Mouse (Mus musculus) frontal cortex, postnatal 25 days (tissue): ENCODE measurements around the gene Hsp90ab1.
A peak's percentile ranks its signal among the peaks of the same experiment; 100 is the strongest.

Source experiments
- DNase-seq, 2 experiments: peaks; one replicate each; pipeline ENCODE4 v3.0.0; 2022; ENCODE audit warnings: low spot score in 2 of 2

Hsp90ab1 gene

DNA sequence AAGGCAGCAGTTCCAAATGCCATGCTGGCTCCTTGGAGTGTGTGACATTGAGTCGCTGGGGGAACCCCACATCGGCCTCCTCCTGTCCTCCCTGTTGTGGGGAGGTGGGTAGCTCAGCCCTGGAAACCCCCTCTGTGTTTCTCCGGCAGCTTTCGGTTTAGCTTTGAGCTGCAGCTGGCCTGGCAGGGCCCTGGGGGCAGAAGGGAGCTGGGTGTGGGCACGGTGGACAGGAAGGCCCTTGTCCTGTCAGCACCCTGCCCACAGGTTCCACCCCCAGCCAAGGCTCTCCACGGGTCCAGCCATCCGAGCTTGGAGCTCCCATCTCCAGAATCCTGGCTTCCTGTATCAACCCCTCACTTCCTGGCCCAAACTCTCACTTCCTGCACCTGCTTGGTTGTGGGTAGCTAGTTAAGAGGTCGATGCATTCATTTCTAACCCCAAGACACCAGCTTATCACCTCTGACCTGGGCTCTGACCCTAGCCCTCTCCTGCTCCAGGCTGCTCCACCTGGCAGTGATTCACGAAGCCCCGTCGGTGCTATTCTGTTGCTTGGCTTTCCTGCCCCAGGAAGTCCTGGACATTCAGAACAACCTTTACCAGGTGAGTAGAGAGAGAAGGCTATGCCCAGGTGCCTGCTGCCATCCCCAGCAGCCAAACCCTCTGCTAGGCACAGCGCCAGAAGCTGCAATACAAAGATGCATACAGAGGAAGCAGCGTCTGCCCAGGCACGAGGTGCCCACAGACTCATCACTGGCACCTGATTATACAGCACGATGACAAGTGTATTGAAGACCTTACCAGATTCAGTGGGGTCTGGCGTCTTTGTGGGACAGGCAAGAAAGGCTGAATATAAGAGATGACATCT, 14.8 kb downstream of the Hsp90ab1 start:
- no peak for DNase-seq

DNA sequence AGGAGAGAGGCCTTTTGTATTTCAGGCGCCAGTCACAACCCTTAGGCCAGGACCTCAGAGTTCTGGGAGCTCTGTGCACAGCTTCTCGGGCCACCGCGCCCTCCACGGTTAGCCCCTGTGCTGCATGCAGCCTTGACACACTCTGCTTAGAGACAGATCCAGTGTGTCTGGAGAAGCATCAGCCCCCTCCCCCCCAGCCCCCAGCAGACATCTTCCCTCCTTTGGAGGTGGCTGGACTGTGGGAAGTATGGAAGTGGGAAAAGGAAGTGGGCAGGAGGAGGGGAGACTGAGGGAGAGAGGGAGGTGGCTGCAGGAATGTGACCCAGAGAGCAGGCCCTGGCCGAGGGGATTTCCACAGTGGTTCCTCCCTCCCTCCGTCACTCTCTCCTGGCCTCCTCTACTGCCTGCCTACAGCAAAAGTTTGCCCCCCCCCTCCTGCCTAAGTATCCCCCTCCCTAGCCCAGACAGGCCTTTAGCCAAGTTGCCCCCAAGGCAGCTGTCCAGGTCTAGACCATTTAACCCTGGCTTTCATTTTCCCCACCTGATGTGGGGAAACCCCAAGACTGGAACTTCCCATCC, 15.7 kb downstream of the Hsp90ab1 start:
- DNase-seq: no peak

DNA sequence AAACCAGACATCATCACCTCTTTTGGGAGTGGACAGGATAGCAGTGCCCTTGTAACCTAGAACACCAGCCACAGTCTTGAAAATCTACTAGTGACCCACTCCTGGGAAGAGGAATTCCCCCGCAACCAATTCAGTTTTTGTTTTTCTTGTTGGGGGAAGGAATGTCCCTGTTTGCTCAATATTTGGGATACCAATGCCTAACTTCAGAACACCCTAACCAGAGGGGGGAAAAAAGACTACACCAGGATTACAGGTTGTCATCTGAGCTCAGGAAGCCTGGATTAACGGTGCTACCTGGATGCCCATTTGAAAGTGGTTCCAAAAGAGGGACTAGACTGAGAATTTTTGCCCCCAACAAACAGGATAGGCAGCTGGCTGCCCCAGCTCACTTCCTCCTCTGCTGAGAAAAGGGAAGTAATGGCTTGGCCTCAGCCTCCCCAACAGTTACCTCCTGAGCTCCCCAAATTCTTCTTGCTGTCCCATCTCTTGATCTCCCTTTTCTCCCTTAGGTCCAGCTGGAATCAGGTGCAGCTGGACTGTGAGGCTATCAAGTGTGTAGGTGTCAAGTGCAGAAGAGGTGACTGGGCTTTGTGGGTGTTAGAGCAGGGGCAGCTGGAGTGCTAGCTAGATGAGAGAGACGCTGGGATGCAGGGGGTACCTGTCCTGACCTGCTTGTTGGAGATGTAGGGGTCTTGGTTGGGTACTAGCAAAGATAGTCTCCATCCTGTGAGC, 16.4 kb downstream of the Hsp90ab1 start:
- no peak for DNase-seq

DNA sequence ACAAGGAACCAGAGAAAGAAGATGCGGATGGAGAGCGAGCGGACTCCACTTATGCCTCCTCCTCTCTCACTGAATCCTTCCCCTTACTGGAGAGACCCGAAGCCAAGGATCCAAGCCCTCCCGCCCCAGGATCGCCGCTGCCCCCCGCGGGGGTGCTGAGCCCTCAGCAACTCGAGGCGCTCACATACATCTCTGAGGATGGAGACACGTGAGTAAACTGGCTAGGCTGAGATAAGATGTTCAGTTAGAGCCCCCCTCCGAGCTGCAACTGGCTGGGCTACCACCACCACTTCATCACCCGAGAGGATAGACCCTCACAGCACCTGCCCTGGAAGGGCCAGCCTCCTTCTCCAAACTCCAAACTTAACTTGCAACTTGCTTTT, 17.0 kb downstream of the Hsp90ab1 start:
- DNase-seq: no peak

DNA sequence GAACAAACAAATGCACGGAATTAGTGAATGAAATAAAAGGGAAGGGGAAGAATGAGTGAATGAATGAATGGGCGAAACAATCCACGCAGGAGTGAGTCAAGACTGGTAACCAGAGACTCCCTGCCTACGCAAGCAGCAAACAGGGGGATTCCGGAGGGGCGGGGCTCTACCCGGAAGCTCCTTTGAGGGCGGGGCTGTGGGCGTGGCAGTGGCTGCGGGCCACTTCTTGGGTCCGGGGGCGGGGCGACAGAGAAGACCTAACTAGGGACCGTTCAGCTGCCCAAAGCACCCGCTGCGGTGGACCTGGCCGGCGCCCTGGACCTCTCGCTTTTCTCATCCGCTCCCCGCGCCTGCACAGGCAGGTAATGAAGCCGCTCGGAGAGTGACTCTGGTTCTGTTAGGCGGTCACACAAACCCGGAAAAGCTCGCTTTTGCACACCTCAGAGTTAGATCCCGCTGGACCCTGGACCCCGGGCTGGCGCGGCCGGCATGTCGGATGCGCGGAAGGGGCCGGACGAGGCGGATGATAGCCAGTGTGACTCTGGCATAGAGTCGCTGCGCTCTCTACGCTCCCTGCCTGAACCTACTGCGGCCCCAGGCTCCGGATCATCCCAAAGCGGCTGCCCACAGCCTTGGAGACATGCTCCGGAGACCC, 17.5 kb downstream of the Hsp90ab1 start, which contains the start of gene Nfkbie:
TSS of gene Nfkbie (plus strand) at position 252 of the 655 bp plus-strand sequence.
- peak; percentile 79 to 84 for DNase-seq

DNA sequence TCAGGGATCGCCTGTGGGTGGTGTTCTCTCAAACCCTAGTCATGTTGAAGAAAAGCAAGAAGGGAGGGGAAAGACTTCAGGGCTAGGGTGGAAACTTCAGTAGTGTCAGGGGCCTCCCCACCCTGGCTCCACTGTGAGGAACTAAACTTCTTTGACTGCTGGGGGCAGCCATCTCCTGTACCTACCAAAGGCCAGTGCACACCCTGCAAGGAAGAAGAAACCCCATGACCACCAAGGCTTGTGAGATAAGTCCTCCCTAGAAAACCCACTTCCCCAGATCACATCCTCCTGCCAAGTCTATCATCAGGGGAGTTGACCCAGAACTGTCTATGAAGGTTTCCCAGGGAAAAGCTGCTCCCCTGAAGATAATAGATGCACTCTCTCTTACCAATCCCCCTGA, 18.7 kb downstream of the Hsp90ab1 start:
- DNase-seq: no peak

DNA sequence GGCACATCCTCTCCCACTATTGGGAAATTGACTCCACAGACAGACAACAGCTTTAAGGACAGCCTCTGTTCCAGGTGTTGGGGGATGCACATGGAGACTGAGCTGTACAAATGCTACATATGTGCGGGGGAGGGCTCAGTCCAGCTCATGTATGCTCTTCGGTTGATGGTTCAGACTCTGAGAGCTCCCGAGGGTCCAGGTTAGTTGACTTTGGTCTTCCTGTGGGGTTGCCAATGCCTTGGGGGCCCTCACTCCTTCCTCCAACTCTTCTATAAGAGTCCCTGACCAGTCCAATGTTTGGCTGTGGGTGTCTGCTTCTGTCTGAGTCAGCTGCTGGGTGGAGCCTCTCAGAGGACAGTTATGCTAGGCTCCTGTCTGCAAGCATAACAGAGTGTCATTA, 20.0 kb downstream of the Hsp90ab1 start:
- DNase-seq: no peak

DNA sequence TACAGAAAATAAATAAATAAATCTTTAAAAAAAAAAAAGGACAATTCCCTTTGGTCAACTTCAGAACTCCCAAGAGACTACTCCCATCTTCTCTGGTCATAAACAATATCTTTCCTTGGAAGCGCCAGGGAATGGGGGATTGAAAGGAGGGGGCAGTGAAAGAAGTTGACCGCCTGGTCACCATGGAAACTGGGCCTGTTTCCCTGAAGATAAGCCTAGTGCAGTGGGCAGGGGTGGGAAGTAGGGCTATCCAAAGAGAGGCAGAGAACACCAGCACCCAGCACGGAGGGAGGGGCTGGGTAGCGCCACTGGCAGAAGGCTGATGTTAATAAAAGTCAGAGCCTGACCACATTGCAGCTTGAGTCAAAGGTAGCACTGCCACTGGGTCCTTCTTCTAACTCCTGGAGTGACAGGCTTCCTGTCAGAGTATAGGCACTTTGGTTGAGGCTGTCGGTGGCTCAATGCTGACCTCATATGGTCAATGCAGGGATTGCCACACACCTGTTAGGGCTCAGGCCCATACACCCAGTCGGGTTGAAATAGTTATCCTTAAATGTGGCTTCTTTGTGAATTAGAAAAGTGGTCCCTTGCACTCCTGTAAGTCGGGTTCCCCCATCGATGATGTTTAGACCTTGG, 21.1 kb downstream of the Hsp90ab1 start:
- DNase-seq: peak; percentile 80 to 85

DNA sequence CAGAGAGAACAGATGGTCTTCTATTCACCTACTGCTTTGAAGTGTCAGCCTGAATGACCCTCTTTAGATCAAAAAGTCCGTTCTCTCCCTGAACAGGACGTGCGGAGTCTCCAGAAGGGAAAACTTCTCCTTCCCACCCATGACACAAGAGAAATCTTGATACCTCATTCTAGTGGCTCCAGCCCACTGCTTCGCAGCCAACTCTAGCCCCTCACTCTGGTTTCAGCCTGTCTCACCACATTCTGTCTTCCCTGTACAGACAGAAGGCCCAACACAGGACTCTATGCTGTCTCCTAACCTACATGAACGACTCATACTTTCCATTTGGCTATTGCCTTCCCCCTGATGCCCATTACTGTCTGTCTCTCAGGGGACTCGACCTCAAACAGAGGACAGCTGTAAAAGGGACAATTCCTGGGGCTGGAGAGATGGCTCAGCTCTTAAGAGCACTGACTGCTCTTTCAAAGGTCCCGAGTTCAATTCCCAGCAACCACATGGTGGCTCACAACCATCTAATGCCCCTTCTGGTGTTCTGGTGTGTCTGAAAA, 21.7 kb downstream of the Hsp90ab1 start:
- no peak for DNase-seq

DNA sequence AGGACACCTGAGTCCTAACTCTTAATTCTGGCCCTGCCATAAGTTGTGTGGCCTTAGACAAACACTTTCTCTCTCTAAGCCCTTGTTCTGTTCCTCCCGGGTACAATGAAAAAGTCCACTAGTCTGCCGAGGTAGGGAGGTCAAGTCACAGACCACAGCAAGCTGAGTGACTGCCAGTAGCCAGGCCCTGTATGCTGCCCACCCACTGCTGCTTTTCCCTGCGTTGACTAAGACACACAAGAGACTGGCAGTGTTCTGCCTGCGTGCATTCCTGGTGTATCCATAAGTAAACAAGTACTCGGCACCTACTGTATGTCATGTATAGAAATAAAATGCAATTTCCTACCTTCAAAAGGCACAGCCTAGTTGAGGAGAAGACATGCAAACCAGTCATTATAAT, 22.8 kb downstream of the Hsp90ab1 start:
- no peak for DNase-seq

DNA sequence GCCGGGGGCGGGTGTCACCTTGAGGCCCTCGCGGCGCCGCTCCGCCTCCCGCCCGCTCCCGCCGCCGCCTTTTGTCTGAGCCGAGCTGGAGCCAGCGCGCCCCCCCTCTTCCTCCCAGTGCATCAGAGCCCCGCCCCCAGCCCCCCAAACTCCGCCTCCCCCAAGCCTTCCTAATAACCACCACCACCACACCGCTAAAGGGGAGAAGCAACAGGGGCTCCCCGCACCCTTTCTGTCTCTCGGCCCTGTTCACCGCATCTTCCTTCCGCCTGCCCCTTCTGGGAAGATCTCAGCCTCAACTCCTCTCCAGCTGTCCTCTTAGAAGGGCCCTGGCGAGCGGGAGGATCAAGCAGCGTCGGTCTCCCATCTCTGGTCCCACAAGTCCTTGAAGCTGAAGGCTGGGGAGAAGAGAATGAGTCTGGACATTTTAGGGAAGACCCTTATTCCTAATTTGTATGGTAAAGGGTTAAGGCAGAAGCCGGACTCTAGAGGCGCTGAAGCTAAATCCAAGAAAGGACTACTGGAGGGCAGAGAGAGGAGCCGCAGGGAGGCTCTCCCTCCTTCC, 23.4 kb downstream of the Hsp90ab1 start, which contains the start of gene Tmem151b:
TSS of gene Tmem151b (minus strand) at position 61 of the 565 bp plus-strand sequence.
- no peak for DNase-seq

DNA sequence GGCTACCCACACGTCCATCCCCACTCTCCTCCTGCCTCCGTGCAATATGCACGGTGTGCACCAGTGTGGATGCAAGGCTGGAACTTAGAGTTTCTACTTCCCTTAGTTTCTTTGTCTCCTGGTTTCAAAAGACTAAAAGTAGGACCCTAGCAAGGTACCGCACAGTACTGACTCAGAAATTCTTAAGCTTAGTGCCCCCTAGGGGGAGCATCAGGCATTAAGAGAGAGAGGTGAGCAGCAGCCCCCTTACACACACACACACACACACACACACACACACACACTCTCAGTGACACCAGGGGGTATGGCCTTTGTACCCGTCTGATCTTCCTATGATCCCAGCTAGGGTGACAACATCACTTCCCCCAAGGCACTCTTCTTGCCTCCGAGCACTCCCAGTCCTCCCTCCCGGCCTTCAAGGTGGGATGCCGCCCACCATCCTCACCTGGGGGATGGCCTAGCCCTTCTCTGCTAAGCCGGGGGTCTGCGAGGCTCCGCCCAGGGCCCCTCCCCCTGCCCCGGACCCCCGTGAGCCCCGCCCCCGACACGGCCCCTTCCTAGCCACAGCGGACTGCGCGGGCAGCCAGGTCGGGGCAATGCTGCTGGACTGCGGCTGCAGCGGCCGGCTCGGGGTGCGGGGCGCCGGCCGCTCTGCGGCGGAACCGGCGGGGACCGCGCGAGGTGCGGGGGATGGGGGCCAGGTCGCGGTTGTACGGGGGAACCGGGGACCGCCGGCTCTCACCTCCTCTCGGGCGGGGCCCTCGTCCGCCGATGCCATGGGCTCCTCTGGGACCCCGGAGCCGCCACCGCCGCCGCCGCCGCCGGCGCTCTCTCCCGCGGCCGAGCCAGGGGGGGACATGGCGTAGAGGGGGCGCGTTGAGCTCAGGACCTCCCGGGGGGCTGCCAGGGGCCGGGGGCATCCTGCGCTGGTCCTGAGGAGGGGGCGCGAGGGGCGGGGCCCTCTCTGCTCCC, 24.2 kb downstream of the Hsp90ab1 start:
- no peak for DNase-seq

DNA sequence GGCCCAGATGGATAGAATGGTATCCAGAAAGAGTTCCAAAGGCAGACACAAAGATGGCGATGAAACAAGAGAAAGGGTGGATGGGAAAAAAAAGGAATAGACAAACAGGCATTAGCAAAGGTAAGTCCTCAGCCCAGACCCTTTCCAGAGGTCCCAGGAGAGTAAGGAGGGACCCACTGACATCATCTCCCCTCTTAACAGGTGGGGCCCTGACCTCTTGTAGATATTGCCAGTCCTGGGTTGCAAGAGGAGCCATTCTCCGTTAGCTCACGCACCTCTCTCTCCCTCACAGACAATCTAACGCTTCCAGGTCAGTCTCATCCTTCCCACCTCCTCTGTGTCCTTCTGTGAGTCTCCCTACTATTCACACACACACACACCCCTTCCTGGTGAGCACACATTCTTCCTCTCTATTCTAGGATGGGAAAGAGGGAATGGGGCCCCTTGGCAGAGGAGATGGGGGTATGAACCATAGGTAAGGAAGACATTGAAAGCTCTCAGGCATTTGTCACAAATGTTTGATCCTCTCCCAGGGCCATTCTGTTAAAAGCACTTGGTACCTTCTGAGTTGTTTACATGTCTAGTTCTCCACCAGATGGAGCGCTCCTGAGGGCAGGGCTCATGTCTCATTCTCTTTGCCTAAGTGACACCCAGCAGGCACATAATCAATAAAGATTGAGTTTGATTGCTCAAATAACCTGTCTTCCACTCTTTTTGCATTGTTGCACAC, 25.4 kb downstream of the Hsp90ab1 start:
- DNase-seq: no peak

DNA sequence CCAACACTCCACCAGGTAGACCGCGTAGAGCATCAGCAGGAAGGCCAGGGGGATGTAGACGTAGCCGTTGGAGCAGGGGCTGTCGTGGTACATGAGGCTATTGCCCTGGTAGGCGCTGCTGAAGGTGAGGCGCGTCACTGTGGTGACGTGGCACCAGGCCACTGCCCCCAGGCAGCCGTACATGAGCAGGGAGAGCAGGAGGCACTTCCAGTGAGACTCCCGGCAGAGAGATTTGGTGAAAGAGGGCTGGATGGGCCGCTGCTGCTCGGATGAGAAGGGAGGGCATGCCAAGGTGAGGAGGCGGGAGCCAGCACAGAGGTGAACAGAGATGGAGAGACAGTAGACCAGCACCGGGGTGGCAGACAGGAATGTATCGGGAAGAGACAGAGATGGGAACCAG, 26.1 kb downstream of the Hsp90ab1 start:
- DNase-seq: no peak

DNA sequence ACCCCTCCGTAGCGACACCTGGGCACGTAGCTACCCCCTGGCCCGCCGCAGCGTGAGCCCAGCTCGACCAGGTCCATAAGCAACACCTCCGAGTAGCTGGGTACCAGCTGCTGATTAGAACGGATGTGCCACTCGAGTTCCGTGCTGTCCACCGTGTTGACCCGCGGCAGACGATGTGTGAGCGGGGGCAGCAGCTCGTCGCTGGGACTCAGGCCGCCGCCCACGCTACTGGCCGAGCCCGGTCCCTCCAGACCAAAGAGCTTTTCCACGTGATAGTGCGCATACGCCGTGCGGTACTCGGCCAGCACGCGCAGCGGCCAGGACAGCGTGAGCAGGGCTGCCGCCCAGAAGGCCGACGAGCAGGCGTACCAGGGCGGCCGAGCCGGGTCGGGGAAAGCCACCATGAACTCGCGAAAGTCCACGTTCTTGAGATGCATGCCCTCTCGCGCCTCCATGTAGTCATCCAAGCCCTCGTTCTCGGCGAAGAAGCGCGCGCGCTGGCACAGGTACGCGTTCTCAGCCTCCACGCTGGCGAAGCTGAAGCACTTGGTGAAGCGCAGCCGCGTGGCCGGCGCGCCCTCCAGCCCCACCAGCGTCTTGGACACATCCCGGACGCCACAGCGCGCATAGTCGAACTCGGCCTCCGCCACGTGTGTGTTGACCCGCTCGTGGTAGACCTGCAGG, 27.7 kb downstream of the Hsp90ab1 start:
- no peak for DNase-seq

DNA sequence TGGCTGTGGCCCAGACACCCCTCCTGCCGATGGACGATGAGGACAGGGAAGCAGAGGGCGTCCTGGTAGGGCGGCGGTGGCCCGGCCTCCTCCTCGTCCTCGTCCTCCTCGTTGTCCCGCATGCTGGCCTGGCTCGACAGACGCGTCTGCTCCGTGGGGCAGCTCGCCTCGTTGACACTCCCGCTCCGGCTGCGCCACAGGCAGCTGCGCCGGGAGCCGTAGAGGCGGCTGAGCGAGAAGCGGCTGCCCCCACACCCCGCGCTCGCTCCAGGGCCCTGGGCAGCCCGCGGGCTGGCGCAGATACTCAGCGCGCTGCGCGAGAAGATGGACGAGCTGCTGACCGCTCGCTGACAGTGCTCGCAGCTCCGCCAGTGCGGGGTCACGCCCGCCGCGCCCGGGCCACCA, 28.2 kb downstream of the Hsp90ab1 start:
- DNase-seq: no peak

DNA sequence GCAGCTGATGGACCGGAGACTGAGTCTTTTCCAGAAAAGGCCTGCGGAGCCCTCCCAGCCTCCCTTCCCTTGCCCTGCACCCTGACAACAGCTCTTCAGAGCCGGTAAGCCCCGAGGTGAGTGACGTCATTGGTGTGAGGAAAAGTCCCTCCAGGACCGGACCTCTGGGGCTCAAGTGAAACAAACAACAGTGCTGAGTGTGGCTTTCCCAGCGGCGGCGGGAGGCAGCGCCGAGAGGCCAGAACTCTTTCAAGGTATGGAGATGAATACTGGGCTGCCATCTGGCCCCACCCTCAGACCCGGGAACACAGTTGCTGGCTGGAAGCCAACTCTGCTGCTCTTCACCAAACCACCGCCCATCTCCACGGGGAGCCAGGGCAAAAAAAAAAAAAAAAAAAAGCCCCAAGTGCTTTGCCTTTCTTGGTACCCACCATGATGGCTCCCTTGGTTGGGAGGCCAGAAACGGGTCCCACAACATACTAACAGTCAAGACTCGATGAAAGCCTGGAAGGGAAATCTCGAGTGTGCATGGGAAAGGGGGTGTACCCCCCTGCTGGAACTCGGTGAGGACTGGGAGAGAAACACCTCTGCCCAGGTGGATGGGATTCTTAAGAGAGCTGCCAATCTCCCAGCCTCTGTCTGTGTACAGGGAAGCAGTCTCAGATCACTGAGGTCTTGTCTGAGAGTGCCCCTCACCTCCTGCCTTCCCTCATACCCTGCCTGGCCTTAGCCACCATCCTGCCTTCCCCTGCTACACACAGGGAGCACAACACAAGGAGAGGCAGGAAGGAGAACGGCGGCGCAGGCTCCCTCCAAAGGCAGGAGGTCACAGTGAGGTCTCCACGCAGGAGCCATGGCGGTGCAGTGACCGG, 28.8 kb downstream of the Hsp90ab1 start:
- DNase-seq: no peak
